Mouse (Mus musculus): ENCODE results near the gene 4930516K23Rik. TPM values are rescaled to one million over a fixed set of nuclear protein-coding genes. Genes with fewer than 3 reads are reported as not detected.

The 4930516K23Rik gene
- not detected in 2 replicates for polyA plus RNA-seq (2021; fragmentation: Nextera tagmentation)
- long read RNA-seq, experiment 1: 0 reads
- long read RNA-seq, experiment 2: 0 reads

GRCm38 (mm10) chr7:104061345-104061744 lies at the start of gene 4930516K23Rik:
4930516K23Rik (minus strand) TSS chr7:104061445.

DNA sequence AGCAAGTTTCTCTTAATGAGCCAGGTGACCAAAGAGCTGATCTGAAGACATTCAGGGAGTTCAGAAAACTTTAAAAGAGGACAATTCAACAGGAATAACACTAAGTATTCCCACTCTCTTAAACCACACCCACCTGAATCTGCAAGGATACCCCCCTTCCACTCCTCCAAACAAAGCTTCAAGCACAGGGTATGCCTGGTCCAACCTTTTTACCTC lies 43.4 kb upstream of the 4930516K23Rik start, which contains the start of gene Olfr646:
TSS of gene Olfr646 (plus strand) at position 117 of the 216 bp plus-strand sequence.

DNA sequence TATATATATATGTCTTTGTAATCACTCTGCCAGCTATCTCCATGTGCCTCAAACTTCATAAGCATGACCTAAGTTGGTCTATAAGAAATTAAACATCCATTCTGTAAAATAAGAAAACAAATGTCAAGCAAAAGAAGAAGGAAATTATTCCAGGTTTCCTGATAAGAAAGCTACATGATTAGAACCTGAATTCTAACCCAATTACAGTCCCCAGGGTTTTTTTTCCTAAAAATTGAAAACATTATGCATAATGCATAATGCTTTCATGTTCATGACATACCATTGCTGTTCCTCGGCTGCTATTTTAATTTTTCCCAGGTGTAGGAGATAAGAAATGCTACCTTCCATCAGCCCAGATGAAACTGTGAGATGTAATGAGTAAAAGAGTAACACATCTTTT lies 24.1 kb upstream of the 4930516K23Rik start, which contains the start of gene Olfr645:
TSS of gene Olfr645 (minus strand) at position 101 of the 400 bp plus-strand sequence.

DNA sequence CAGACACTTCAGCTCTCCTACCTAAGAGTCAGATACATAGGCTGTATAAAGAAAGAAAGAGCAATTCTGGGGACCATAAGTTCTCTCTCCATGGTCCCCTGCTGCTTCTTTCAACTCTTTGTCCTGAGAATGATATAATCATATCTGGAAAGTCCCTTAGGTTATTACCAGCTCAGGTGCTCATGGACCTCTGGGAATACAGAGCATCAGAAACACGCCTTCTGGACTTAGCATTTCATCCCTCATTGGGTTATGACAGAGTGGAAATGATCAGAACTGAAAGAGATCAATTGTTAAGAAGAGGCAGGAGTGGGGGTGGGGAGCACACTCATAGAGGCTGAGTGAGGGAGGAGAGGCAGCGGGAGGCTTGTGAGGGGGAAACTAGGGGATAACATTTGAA lies 10.5 kb upstream of the 4930516K23Rik start, which contains the start of gene Olfr644:
TSS of gene Olfr644 (minus strand) at position 101 of the 400 bp plus-strand sequence.

DNA sequence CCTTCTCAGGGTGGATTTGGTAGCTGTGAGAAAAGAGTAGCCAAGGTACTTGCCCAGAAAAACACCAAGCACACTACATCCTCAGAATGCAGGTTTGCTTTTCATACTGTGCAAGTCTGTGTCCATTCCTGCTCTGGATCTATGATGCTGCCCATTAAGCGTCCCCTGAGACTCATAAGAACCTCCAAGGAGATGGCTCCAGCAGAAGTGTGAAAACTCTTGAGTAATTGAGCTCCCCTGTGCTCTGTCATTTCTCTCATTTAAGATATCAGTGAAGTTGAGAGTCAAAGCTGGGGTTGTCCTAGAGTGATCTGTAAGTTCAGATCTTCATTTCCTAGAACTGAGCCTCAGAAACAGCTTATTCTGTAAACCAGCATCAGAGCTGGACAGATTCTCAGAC lies 8.7 kb downstream of the 4930516K23Rik start, which contains the start of gene Olfr642:
TSS of gene Olfr642 (minus strand) at position 101 of the 400 bp plus-strand sequence.

DNA sequence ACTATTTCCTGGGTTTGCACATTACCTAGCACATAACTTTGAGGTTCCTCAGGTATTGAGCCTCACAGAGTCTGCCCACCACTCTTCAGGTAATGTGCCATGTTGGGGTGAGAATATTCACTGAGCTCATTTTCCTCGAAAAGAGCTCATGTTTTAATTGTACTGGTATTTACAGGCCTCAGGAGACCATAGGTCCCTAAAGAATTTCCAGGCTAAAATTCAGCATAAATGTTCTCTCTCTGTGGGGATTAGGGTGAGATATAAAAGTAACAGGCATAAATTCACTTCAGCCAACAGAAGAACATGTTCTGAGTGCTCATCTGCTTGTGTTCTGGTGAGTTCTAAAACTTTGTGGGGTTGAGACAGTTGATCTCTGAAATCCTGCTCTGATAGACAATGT lies 26.1 kb downstream of the 4930516K23Rik start, which contains the start of gene Olfr641:
TSS of gene Olfr641 (plus strand) at position 301 of the 400 bp plus-strand sequence.

DNA sequence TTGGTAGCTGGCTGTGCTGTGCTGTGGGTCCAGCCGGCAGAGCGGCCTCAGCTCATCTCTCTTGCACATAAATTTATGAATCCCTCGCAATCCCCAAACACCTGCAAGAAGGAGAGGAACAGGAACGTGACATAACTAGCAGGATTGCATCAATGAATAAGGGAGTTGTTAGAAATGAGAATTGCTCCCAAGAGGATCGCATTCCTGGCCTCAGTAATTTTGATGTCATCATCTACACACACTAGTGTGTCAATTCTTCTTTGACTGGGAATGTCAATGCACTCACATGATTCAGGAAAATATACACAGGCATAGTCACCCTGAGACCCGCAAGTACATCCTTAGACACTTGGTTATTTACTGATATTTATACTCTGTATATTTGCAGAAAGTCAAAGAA lies 35.8 kb downstream of the 4930516K23Rik start, which contains the start of gene Olfr640:
TSS of gene Olfr640 (minus strand) at position 101 of the 400 bp plus-strand sequence.

GRCm38 (mm10) chr7:104017203-104017602 lies 44.0 kb downstream of the 4930516K23Rik start, which contains the start of gene Olfr639:
Olfr639 (minus strand) TSS chr7:104017303.

Other genes starting within 250 kb of the 4930516K23Rik start
- 3.2 and 6.0 TPM in 2 replicates for gene Hbb-bt, start 247.4 kb downstream of the 4930516K23Rik start, polyA plus RNA-seq (2021; fragmentation: Nextera tagmentation)
- gene Hbb-bs, start 233.3 kb downstream of the 4930516K23Rik start, polyA plus RNA-seq (2021; fragmentation: Nextera tagmentation): 18.9 and 25.8 TPM in 2 replicates
- gene Hbb-bh2, start 220.9 kb downstream of the 4930516K23Rik start, polyA plus RNA-seq (2021; fragmentation: Nextera tagmentation): not detected in 2 replicates
- not detected in 2 replicates for gene Hbb-bh1, start 218.3 kb downstream of the 4930516K23Rik start, polyA plus RNA-seq (2021; fragmentation: Nextera tagmentation)
- gene Hbb-y, start 208.2 kb downstream of the 4930516K23Rik start, polyA plus RNA-seq (2021; fragmentation: Nextera tagmentation): 0.20 TPM in 1 of 2 replicates, not detected in the other
- not detected in 2 replicates for gene Olfr66, start 175.2 kb downstream of the 4930516K23Rik start, polyA plus RNA-seq (2021; fragmentation: Nextera tagmentation)
- not detected in 2 replicates for gene Olfr64, start 167.0 kb downstream of the 4930516K23Rik start, polyA plus RNA-seq (2021; fragmentation: Nextera tagmentation)
- not detected in 2 replicates for gene Olfr65, start 158.0 kb downstream of the 4930516K23Rik start, polyA plus RNA-seq (2021; fragmentation: Nextera tagmentation)
- gene Olfr631, start 132.6 kb downstream of the 4930516K23Rik start, polyA plus RNA-seq (2021; fragmentation: Nextera tagmentation): not detected in 2 replicates
- not detected in 2 replicates for gene Olfr632, start 127.1 kb downstream of the 4930516K23Rik start, polyA plus RNA-seq (2021; fragmentation: Nextera tagmentation)
- not detected in 2 replicates for gene Olfr633, start 117.0 kb downstream of the 4930516K23Rik start, polyA plus RNA-seq (2021; fragmentation: Nextera tagmentation)
- 0.01 TPM in 1 of 2 replicates, not detected in the other for gene Olfr635, start 90.3 kb downstream of the 4930516K23Rik start, polyA plus RNA-seq (2021; fragmentation: Nextera tagmentation)
- gene Olfr638, start 62.7 kb downstream of the 4930516K23Rik start, polyA plus RNA-seq (2021; fragmentation: Nextera tagmentation): not detected in 2 replicates
- 0.01 TPM in 1 of 2 replicates, not detected in the other for gene Olfr639, start 44.1 kb downstream of the 4930516K23Rik start, polyA plus RNA-seq (2021; fragmentation: Nextera tagmentation)
- gene Olfr640, start 35.9 kb downstream of the 4930516K23Rik start, polyA plus RNA-seq (2021; fragmentation: Nextera tagmentation): not detected in 2 replicates
- gene Olfr641, start 26.0 kb downstream of the 4930516K23Rik start, polyA plus RNA-seq (2021; fragmentation: Nextera tagmentation): not detected in 2 replicates
- not detected in 2 replicates for gene Olfr642, start 8.8 kb downstream of the 4930516K23Rik start, polyA plus RNA-seq (2021; fragmentation: Nextera tagmentation)
- not detected in 2 replicates for gene Olfr644, start 10.4 kb upstream of the 4930516K23Rik start, polyA plus RNA-seq (2021; fragmentation: Nextera tagmentation)
- not detected in 2 replicates for gene Olfr645, start 24.0 kb upstream of the 4930516K23Rik start, polyA plus RNA-seq (2021; fragmentation: Nextera tagmentation)
- not detected in 2 replicates for gene Olfr646, start 43.4 kb upstream of the 4930516K23Rik start, polyA plus RNA-seq (2021; fragmentation: Nextera tagmentation)
- gene Ubqln5, start 68.4 kb upstream of the 4930516K23Rik start, polyA plus RNA-seq (2021; fragmentation: Nextera tagmentation): not detected in 2 replicates
- not detected in 2 replicates for gene Olfr643, start 76.0 kb upstream of the 4930516K23Rik start, polyA plus RNA-seq (2021; fragmentation: Nextera tagmentation)
- gene Ubqln3, start 81.8 kb upstream of the 4930516K23Rik start, polyA plus RNA-seq (2021; fragmentation: Nextera tagmentation): not detected in 2 replicates
- gene Ubqlnl, start 89.1 kb upstream of the 4930516K23Rik start, polyA plus RNA-seq (2021; fragmentation: Nextera tagmentation): not detected in 2 replicates
- not detected in 2 replicates for gene Olfm5, start 103.4 kb upstream of the 4930516K23Rik start, polyA plus RNA-seq (2021; fragmentation: Nextera tagmentation)
- 0.04 and 0.09 TPM in 2 replicates for gene Olfr648, start 121.9 kb upstream of the 4930516K23Rik start, polyA plus RNA-seq (2021; fragmentation: Nextera tagmentation)
- gene Olfr649, start 134.5 kb upstream of the 4930516K23Rik start, polyA plus RNA-seq (2021; fragmentation: Nextera tagmentation): not detected in 2 replicates
- gene Trim6, start 157.3 kb upstream of the 4930516K23Rik start, polyA plus RNA-seq (2021; fragmentation: Nextera tagmentation): 0.05 and 0.09 TPM in 2 replicates
- 0.80 and 1.7 TPM in 2 replicates for gene Trim34a, start 183.0 kb upstream of the 4930516K23Rik start, polyA plus RNA-seq (2021; fragmentation: Nextera tagmentation)
- gene Trim5, start 226.6 kb upstream of the 4930516K23Rik start, polyA plus RNA-seq (2021; fragmentation: Nextera tagmentation): 0.19 and 0.23 TPM in 2 replicates

All from left cerebral cortex, adult 6 months (tissue).